Mouse (Mus musculus) cerebellum, adult 11 months (tissue): ENCODE measurements at regions not wholly inside any gene's neighbourhood (a gene's known extent, or its start where the extent isn't known, plus 50 kb on each side); places are given as distances from the start of the nearest gene placed in this dataset.
A peak's percentile ranks its signal among the peaks of the same experiment; 100 is the strongest.
"Not testable (repeated sequence)": the region's sequence is repeated elsewhere in the genome, so short reads cannot be mapped to it uniquely, and the experiment has no call there.

Source experiments
- DNase-seq: peaks from one replicate; pipeline ENCODE4 v3.0.0; 2022

GRCm38 (mm10) chr1:189584831-189585230, 103.1 kb downstream of the Cenpf start:
- no peak for DNase-seq

GRCm38 (mm10) chr1:189581427-189581826, 106.5 kb downstream of the Cenpf start:
- DNase-seq: no peak

GRCm38 (mm10) chr1:189579358-189579757, 108.5 kb downstream of the Cenpf start:
- peak; percentile 1 for DNase-seq

- no peak for DNase-seq
Observed at GRCm38 (mm10) chr1:189576311-189577002, 111.4 kb downstream of the Cenpf start.

DNA sequence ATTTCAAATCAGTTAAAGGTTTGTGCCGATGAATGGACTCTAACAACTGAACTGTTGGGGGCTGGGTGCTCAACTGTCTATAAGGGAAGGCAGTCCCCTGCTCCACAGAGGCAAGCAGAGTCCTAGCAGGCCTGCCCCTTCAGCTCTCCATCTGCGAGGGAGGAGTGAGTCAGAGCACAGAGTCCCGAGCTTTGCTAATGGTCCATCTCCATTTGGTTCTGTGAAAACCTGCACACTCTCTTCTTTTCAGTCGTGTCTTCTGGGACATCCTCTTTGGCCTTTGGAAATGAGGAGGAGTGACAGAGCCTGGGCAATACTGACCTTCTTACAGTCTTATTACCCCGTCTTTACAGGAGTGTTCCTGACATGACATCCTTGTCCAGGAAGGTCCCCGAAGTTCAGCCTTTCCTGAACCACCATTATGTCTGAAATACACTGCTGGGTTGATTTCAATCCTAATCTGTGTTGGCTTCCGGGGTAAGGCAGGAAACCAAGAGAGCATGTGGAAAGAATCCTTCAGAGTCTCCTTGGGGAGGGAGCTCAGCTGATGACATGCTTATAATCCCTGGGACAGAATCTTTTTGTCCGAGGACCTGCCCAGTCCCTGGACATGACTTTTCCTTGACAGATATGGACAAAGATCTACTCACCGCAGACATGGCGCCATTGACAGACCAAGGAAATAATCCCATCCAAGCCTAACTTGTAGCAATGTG, 112.2 kb downstream of the Cenpf start:
- no peak for DNase-seq

DNA sequence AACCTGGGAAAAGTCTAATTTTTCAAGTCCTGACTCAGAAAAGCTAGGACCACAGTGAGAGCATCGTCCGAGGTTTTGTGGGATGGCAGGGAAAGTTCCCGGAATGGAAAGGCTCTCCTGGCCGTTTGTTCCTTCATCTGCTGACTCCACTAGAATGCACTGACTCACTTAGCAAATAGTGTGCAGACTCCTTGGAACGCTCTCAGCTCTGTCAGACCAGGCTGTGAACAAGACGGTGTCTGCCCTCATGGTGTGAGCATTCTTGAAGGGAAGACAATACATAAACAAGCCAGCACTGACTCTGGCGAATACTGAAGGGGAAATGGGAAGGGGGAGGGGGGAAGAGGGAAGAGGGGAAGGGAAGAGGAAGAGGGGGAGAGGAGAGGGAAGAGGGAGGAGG, 121.4 kb downstream of the Cenpf start:
- DNase-seq: no peak

DNA sequence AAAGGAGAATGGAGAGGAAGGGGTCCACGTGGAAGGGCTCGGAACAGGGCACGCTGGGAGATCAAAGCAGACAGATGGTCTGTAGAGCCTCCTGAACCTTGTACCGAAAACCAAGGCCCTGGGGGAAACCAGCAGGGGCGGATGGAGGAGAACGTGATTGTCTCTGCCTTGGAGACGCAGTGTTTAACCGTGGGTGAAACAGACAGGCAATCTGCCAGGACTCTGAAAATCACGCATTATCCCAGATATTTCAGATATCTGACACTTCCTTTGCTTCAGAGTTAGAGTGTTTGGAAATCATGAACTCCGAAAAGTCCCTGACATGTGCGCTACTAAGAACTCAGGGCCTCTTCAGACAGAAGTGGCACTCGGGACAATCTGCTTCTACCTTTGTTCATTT, 126.1 kb downstream of the Cenpf start:
- no peak for DNase-seq

DNA sequence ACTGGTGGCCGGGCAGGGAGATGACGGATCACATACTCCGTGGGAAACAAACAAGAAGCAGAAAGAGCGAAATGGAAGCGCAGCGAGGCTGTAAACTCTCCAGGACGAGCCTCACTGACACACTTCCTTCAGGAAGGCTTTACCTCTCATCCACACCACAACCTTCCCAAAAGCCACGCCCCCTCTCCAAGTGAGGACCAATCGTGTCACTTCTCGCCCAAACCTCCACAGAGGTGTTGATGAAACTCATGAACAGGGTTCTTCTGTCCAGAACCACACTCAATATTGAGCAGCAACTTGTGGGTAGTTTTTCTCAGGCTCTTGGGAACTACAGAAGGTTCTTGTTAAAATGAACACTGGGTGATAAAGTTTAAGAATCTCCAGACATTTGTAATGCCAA, 127.3 kb downstream of the Cenpf start:
- DNase-seq: no peak

DNA sequence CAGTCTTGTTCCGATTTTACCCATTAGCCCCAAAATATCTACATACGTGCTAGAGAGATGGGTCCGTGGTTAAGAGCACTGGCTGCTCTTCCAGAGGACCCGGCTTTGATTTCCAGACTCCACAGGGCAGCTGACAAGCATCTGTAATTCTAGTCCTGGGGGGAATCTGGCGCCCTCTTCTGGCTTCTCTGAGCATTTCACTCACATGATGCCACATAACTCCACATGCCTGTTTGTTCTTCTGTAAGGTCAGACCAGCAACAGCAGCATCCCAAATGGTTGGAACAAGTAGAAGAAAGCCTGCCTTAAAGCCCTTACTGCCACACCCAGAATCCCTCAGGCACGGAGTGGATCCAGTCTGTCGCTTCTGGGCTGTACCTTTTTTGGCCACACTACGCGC, 137.0 kb downstream of the Cenpf start:
- no peak for DNase-seq

- DNase-seq: no peak
Observed at GRCm38 (mm10) chr1:189532834-189533233, 130.8 kb upstream of the Kcnk2 start.

DNA sequence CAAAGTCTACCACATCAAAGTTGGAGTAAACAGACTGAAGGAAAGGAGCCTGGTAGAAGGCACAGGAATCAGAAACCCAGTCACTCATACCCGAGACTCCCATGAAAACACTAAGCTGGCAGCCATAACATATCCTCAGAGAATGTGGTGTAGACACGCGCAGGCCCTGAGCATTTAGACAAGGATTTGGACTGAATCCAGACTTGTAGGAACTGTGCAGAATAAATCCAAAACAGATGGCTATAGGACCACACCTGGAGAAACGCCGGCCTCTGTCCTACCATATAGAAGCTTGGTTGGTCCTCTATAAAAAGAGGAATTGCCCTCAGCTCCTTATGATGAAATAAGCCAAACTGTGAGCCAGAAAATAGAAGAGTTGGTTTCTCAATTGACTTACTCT, 124.3 kb upstream of the Kcnk2 start:
- DNase-seq: no peak

DNA sequence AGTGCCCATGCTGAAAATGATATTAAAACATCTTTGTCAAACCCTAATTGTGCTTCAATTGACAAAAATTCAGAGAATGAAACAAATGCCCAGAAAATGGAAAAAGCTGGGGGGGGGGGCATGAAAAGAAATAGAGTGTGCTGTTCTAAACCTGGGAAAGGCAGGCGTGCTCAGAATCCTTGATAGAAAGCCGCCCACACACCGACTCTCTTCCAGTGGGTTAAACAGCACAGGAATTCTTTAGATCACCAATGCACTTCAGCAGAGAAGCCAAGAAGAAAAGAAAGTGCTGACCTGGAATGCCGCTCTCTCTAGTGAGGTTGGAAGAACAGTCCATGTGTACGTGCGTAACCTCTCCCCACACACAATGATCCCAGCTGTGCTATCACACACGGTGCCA, 113.4 kb upstream of the Kcnk2 start:
- DNase-seq: no peak

GRCm38 (mm10) chr1:189513358-189513757, 111.3 kb upstream of the Kcnk2 start:
- no peak for DNase-seq

GRCm38 (mm10) chr1:189507301-189507700, 105.2 kb upstream of the Kcnk2 start:
- not testable (repeated sequence) for DNase-seq

DNA sequence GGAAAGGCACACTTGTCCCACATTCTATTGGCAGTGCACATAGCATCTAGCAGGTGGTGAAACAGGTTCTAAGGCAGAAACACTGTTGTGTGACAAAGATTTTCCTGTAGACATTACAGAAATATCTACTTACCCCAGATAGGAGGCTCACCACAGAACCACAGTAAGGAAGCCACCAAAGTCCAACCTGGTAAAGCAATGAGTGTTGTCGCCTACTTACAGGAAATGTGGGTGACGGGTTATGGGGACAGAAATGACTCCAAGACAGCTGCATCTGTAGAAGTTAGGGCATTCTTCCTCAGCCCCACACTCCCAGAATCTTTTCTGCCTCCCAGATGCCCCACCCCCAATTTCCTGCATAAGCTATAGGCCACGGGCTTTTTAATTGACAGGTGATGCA, 97.6 kb upstream of the Kcnk2 start:
- DNase-seq: no peak

DNA sequence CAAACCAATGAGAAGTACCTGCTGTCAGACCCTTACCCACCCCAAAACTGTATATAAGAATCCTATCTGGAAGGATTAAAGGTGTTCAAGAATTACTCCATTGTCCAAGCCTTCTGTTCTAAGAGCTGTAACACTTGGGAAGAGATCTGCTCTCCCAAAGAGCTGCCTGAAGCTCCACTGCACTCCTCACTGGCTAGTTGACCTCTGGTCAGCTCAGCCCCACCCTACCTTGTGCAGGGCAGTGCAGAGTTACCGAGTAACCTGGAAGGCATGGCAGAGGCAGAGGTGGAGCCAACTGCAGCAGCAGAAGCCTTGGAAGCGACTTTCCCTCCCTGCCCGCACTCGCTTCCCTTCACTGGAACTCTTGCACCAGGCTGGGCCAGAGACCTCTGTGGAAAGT, 97.1 kb upstream of the Kcnk2 start:
- no peak for DNase-seq

DNA sequence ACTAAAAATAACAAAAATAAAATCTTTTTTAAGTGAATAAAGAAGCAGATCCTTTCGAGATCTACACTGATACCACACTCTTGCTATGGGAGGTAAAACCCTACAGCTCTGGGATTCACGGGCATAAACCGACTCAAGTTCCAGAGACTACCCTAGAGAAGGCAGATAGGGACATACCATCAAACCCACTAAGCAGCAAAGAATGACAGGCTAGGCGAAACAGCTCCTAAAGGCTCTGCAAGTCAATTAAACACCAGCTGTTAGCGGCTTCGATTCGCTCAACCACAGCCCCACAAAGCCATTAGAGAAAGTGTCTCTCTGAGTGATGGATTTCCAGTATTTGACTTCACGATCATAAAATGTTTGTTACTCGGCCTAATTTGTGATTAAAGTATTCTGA, 95.0 kb upstream of the Kcnk2 start:
- no peak for DNase-seq

- no peak for DNase-seq
Observed at GRCm38 (mm10) chr1:189495386-189496150, 93.5 kb upstream of the Kcnk2 start.

DNA sequence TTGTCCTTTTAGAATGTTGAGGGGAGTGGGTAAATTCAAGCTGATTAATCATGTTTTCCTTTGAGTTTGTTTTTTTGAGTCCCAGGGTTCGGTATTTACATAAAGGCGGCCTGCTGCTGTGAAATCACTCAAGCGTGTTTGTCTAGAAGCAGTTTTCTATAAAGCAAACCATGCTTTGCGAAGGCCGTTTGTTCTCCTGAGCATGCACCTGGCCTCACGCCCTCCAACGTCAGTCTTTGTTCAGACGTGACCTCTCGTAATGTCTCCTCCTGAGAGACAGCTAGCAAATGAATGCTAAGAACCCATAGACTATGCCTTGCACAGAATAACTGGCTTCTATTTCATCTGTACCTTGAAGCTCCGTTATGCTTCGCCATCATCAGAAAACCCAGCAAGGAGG, 92.8 kb upstream of the Kcnk2 start:
- no peak for DNase-seq

DNA sequence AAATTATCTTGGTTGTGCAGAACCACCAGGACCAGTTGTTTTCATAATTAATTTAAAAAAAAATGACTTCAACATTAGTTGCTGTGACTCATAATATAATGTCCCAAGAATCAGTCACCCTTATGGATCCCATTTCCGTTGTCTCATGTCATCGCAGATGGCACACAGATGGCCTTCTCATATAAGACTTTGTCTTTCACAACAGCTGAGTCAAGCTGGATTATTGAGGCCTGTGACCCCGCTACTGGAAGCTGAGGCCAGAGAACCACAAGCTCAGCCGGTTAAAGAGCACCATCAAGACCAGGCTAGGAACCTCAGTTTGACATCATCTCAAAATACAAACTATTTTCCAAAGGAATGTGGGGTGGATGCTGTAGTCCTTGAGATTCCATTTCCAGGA, 83.3 kb upstream of the Kcnk2 start:
- no peak for DNase-seq

- DNase-seq: no peak
Observed at GRCm38 (mm10) chr1:189483331-189483730, 81.3 kb upstream of the Kcnk2 start.

DNA sequence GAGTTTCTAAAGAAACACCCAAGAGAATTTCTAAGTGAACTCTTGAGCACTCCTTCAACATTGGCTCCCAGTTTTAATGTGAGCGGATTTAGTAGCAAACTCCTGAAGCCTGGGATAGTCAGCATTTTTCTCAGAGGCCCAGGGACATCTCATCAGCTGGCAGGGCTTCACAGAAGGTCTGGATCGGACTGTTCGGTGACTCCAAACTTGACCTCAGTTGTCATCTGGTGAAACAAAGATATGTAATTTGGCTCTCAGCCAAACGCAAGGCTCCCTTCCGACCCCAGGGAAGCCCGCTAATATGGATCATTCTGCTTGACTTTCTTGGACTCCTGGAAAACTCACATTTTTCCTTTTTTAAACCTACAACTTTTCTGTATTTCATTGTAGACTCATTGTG, 76.0 kb upstream of the Kcnk2 start:
- no peak for DNase-seq

GRCm38 (mm10) chr1:189476796-189477195, 74.7 kb upstream of the Kcnk2 start:
- DNase-seq: no peak

GRCm38 (mm10) chr1:189473071-189473470, 71.0 kb upstream of the Kcnk2 start:
- DNase-seq: no peak
